12 mouse cellular contexts compared by ENCODE assay signal in genomic region chr9:43237111-43237775, GRCm38 (mm10). TPM values are rescaled to one million over a fixed set of nuclear protein-coding genes. Genes with fewer than 3 reads are reported as not detected.
A peak's percentile ranks its signal among the peaks of the same experiment; 100 is the strongest.
DNase-seq lines count a peak whose midpoint lies in the region; ATAC-seq lines count a peak whose summit lies in the region.
"Had no signal": no experiment of that assay in that cellular context is flagged by ENCODE, and none has a peak within 500 bp of the region (broad histone marks: within the 10 kb centered on the region; RNA-seq: fewer than 3 reads in every experiment).

No protein-coding gene starts in this region.

- H3K9ac ChIP-seq in heart, embryonic 11.5 days (ENCODE audit: low read depth, low read length): peak overlapping the region; percentile 86
- H3K9ac ChIP-seq in neural tube, embryonic 11.5 days (ENCODE audit: low read length): no peak overlapping the region
- H3K9ac ChIP-seq in limb, embryonic 13.5 days: peak overlapping the region; percentile 96
- H3K9ac ChIP-seq: hindbrain, embryonic 15.5 days had no signal

- no peaks in the 10 kb centered on the region for H3K9me3 ChIP-seq in heart, embryonic 11.5 days (replicated peaks; ENCODE audit: control insufficient read depth, low read length)
- no peaks in the 10 kb centered on the region for H3K9me3 ChIP-seq in neural tube, embryonic 11.5 days (ENCODE audit: control insufficient read depth, low read length)
- no peaks in the 10 kb centered on the region for H3K9me3 ChIP-seq in limb, embryonic 13.5 days
- H3K9me3 ChIP-seq: hindbrain, embryonic 15.5 days had no signal

- peak overlapping the region; percentile 90 for H3K4me3 ChIP-seq in heart, embryonic 11.5 days (ENCODE audit: low read depth, low read length)
- H3K4me3 ChIP-seq in neural tube, embryonic 11.5 days (ENCODE audit: low read depth, low read length): peak overlapping the region; percentile 61; the same call in 1 of the 2 replicates
- H3K4me3 ChIP-seq in limb, embryonic 13.5 days: peak overlapping the region; percentile 99
- H3K4me3 ChIP-seq: hindbrain, embryonic 15.5 days had no signal

- H3K27me3 ChIP-seq in heart, embryonic 11.5 days (ENCODE audit: control insufficient read depth, insufficient read depth, low read length): no peaks in the 10 kb centered on the region
- peaks cover 9% of the 10 kb centered on the region for H3K27me3 ChIP-seq in neural tube, embryonic 11.5 days (ENCODE audit: control insufficient read depth, insufficient read depth, low read length)
- no peaks in the 10 kb centered on the region for H3K27me3 ChIP-seq in limb, embryonic 13.5 days

- H3K27ac ChIP-seq in heart, embryonic 11.5 days (ENCODE audit: low read depth, low read length): no peak overlapping the region
- H3K27ac ChIP-seq in neural tube, embryonic 11.5 days (ENCODE audit: low read depth, low read length): no peak overlapping the region
- H3K27ac ChIP-seq in limb, embryonic 13.5 days: peak overlapping the region; percentile 97; the same call in 1 of the 2 replicates
- H3K27ac ChIP-seq: hindbrain, embryonic 15.5 days had no signal

- no peak for ATAC-seq in heart, embryonic 11.5 days (replicated peaks; ENCODE audit: insufficient number of reproducible peaks, low FRiP score, low TSS enrichment)
- ATAC-seq in neural tube, embryonic 11.5 days (ENCODE audit: insufficient read depth, low FRiP score, low TSS enrichment): no peak
- no peak for ATAC-seq in limb, embryonic 13.5 days (ENCODE audit: low FRiP score, low read depth)

- no peak for DNase-seq in heart, adult 9 months (ENCODE audit: low spot score in 2 of 2)
- no peak for DNase-seq in neural tube, embryonic 11.5 days (ENCODE audit: low spot score)
- DNase-seq in neural tube, embryonic 10.5 days (ENCODE audit: extremely low spot score, low spot score): no peak
- DNase-seq in right cerebral cortex, adult 18-20 months: no peak
- DNase-seq in gastrocnemius, postnatal 25 days: no peak
- no peak for DNase-seq in cerebellum, adult 9-11 months
- DNase-seq: embryo, embryonic 11 days; left cerebral cortex, postnatal 4 days had no signal

- no peaks in the 10 kb centered on the region for H3K36me3 ChIP-seq in heart, embryonic 11.5 days (ENCODE audit: control insufficient read depth, insufficient read depth, low read length)
- H3K36me3 ChIP-seq in neural tube, embryonic 11.5 days (ENCODE audit: control insufficient read depth, insufficient read depth, low read length): no peaks in the 10 kb centered on the region
- H3K36me3 ChIP-seq in limb, embryonic 13.5 days: peaks cover 38% of the 10 kb centered on the region
- H3K36me3 ChIP-seq: hindbrain, embryonic 15.5 days had no signal

- H3K4me1 ChIP-seq in heart, embryonic 11.5 days (ENCODE audit: control insufficient read depth, insufficient read depth, low read length): peaks cover 60% of the 10 kb centered on the region
- H3K4me1 ChIP-seq in neural tube, embryonic 11.5 days (ENCODE audit: control insufficient read depth, insufficient read depth, low read length): peaks cover 11% of the 10 kb centered on the region
- peaks cover 75% of the 10 kb centered on the region for H3K4me1 ChIP-seq in limb, embryonic 13.5 days

- 37% methylated on average over 7 of the region's 7 CpGs for WGBS in heart, embryonic 11.5 days (ENCODE audit: insufficient replicate concordance)
- WGBS in neural tube, embryonic 11.5 days: 39% methylated on average over 7 of the region's 7 CpGs
- WGBS in limb, embryonic 13.5 days: 28% methylated on average over 7 of the region's 7 CpGs

- H3K4me2 ChIP-seq in heart, embryonic 11.5 days: peak overlapping the region; percentile 68
- H3K4me2 ChIP-seq in neural tube, embryonic 11.5 days (ENCODE audit: low read depth): peak overlapping the region; percentile 61
- peak overlapping the region; percentile 91 for H3K4me2 ChIP-seq in limb, embryonic 13.5 days (replicated peaks)

RNA-seq across cellular contexts. Expression of gene Oaf, which starts 2.5 kb away (rescaled TPM):
- polyA plus RNA-seq in heart, embryonic 11.5 days (2014; fragmentation: Nextera tagmentation; extraction: Ambion mirVana): 37.8 and 41.1 TPM in 2 replicates
- polyA plus RNA-seq in neural tube, embryonic 11.5 days (2014; fragmentation: Nextera tagmentation; extraction: Ambion mirVana): 67.3 and 67.9 TPM in 2 replicates
- 103 and 106 TPM in 2 replicates for polyA plus RNA-seq in limb, embryonic 13.5 days (2015; fragmentation: Nextera tagmentation; extraction: Ambion mirVana)
- 10 to 100 TPM in 1 of 2 experiments, 1 to 10 TPM in 1; 8.6 to 10.6 TPM for total RNA-seq in gastrocnemius, postnatal 25 days (2021)

RNA-seq across cellular contexts. Expression of gene Pou2f3, which starts 27.1 kb away (rescaled TPM):
- polyA plus RNA-seq in heart, embryonic 11.5 days (2014; fragmentation: Nextera tagmentation; extraction: Ambion mirVana): not detected in 2 replicates
- not detected in 2 replicates for polyA plus RNA-seq in neural tube, embryonic 11.5 days (2014; fragmentation: Nextera tagmentation; extraction: Ambion mirVana)
- polyA plus RNA-seq in limb, embryonic 13.5 days (2015; fragmentation: Nextera tagmentation; extraction: Ambion mirVana): 0.74 and 1.1 TPM in 2 replicates
- total RNA-seq in gastrocnemius, postnatal 25 days (2021): not detected
- total RNA-seq: left cerebral cortex, postnatal 4 days had no signal
- polyA plus RNA-seq: neural tube, embryonic 14.5 days had no signal
